Mouse (Mus musculus): ENCODE measurements around the gene Setd1b.

Setd1b gene

DNA sequence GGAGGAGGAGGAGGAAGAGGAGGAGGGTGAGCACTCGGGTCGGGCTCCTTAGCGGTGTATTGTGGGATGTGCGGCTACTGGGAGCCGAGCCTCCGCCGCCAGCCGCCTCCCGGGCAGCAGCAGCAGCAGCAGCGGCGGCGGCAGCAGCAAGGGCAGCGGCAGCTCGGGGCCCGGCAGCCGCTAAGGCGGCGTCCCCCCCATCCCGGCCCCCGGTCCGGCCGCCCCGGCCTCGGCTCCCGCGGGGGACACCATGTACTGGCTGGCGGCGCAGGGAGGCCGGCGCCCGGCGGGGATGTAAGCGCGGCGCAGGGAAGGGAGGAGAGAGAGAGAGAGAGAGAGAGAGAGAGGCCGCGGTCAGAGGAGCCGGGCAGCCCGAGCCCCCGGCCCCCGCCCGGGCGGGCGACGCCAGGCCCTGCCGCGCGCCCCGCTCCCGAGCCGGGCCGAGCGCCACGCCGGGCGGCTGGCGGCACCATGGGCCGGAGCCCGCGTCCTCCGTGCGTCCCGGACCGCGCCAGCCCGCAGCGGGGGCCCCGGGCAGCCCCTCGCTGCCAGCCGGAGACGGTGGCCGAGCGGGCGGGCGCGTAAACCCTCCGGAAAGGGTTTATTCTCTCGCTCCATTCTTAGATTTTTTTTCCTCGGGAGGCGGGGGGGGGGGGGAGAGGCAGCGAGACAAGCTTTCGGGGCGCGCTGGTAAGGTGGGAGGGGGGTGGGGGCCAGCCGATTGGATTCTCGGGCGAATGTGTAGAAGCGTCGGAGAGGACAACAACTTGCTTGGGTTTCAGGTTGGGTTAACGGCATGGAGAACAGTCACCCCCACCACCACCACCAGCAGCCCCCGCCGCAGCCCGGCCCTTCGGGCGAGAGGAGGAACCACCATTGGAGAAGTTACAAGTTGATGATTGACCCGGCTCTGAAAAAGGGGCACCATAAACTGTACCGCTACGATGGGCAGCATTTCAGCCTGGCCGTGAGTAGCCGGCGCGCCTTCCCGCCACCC is at the start of gene Setd1b:
Gene Setd1b (plus strand): TSS at position 33 of the 997 bp plus-strand sequence.
- in situ Hi-C loops (cut with MboI, MseI) = loop anchor here (10.0 kb wide), 2 partner anchors 158 to 1698 kb away; partner anchors contain the start of gene Kdm2b

DNA sequence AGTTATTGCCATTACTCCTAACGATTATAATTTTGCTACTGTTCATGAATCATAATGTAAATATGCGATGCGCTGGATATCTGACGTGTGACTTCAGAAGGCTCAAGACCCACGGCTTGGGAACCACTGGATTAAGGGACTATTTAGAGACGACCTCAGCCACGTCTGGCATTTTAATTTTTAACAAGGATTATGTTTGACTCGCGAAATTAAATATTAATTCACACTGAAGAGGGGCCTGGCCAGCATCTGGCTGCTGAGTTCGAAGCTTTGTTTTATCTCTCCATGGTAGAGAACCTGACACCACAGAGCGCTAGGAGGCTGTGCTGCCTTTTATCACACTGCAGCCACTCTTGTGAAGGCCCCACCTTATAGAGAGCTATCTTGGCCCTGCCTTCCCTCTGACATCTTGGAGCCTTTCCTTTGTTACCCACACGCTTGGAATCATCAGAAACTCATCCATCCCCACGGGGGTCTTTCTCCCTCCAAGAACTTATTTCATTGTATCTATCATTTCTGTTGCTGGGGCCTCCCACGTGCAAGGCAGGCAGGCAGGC is 48.8 kb upstream of the Setd1b start:
- in situ Hi-C loops (cut with MboI, MseI) = no loop called here

DNA sequence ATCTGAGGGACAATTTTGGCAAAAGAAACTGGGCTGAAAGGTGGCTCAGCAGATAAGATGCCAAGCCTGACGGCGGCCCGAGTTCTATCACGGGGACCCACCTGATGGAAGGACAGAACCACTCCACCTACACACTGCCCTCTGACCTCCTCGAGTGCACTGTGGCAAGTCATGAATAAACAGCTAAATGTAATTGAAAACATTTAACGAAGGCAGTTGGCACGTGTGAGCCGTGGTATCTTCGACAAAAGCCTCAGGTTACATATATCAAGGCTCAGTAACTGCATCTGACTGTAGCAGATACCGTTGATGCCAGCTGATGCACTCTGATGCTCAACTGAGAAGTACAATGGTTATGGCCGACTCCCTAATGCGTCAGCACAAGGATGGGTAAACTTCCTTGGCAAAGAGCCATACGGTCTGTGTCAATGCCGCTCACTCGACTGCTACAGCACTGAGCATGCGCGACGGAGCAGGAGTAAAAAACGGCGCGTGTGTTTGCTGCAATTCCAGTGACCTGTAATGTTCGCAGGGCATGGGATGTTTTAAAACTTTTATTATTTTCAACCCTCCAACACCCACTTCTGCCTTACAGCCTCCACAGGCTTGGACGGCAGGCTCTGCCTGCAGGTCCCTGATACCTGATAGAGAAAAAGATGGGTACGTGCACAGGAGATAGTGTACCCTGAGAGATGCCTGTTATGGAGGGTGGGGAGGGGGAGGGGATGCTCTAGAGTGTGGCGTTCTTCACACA is 47.6 kb upstream of the Setd1b start:
- in situ Hi-C loops (cut with MboI, MseI) = no loop called here

DNA sequence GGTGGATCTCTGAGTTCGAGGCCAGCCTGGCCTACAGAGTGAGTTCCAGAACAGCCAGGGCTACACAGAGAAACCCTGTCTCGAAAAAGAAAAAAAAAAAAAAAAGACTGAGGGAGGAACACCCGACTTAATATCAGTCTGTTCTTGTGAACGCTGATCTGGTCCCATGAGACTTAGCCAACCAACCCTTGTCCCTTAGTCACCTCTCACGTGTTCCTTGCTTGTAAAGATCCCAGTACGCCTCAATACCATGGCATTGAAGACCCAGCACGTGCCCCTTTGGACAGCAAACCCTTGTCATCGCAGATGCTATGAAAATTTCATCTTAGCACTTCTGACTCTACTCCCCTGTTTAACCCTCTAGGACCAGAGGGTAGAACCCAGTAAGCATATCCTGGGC is 45.7 kb upstream of the Setd1b start:
- in situ Hi-C loops (cut with MboI, MseI) = no loop called here

DNA sequence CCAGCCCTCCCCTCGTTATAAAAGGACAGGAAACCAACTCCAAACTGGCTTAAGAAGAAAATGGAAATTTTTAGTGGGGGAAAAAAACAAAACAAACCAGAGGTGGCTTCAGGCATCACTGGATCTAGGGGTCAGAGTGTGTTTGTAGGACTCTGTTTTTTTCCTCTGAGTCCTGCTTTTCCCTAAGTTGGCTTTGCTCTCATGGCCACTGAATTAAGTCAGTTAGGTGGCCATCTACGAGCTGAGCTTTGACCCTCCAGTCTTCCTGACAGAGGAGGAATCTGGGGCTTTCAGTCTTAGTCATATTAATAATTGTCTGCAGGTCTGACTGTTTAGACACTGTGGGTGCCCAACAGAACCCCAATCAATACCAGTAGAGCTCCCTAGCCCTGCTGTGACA is 43.5 kb upstream of the Setd1b start:
- in situ Hi-C loops (cut with MboI, MseI) = no loop called here

DNA sequence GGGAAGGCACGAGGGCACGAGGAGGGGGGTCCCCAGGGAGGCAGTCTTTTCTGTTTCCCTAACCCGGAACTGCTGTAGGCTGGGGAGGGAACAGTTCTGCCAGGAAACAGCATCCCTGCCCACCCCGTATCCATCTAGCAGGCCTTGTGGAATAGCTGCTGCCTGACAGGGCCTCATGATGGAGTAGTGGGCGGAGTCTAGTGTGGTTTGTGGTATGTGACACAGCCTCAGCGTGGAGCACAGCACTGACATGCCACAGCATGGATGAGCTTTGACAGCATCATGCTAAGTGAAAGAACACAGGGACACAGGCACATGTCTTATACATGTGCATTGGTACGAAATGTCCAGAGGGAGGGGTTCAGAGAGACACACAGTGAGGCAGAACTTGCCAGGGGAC is 39.6 kb upstream of the Setd1b start:
- in situ Hi-C loops (cut with MboI, MseI) = no loop called here

DNA sequence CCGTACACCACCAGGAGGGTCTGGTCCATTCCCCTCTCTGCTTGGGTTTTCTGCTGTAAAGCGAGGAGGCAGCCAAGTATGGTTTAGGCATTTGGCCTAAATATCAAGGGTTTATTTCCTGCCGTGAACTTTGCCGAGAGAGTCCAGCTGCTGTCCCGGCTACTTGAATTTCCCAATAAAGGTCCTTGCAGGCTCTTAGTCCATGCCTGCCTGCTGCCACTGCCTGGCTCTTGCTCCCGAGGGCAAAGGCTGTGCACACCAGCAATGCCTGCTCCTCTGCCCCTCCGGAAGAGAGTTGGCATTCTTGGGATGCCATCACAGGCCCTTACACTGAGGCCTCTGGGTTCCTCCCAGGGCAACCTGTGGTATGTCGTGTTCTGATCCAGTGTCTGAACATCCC is 38.4 kb upstream of the Setd1b start:
- in situ Hi-C loops (cut with MboI, MseI) = no loop called here

DNA sequence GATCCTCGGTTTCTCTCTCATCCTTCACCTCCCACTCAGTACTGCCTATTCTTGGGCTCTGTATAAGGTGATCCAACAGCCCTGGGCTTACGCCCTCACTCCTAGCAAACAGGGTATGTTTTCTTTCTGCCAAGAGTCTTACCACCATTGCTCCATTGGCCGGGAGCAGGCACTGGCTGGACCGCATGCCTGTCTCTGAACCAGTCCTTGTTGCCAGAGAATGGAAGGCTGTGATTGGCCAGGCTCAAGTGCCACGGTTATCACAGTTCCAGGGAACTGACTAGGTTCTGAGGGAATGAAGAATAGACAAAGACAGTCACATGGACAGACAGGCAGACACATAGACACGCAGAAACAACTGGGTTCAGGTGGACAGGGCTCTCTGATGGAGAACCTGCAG is 37.2 kb upstream of the Setd1b start:
- in situ Hi-C loops (cut with MboI, MseI) = no loop called here

DNA sequence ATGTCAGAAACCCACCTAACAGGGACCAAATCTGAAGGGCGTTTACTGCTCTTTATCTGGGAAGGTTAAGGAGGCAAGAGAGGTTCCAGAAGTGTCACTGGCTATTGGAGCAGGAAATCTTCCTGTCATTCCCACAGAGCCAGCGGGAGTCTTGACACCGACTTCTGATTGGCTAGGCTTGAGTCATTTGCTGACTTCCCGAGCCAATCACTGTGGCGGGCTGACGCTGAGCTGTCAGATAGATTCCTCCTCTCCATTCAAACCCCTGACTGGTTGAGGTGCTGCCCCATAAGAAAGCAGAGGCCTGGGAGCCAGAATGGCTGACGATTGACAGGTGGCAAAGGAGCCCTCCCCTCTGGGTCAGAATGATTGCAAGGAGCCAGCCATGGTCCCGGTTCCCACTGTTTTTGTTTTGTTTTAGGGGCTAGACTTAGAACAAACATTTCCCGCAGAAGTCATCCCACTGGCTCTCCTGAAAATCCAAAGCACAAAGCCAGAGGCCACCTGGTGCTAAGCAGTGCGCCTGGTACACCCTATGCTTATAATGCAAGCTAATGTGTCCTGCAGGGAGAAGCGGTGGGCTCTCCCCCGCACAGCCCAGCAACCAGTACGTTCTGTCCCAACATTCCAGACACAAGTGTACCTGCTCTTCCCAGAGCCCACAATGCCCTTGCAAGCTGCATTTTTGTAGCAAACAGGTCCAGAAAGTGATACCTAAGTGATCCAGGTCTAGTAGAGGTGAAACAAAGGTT is 32.4 kb upstream of the Setd1b start:
- in situ Hi-C loops (cut with MboI, MseI) = no loop called here

DNA sequence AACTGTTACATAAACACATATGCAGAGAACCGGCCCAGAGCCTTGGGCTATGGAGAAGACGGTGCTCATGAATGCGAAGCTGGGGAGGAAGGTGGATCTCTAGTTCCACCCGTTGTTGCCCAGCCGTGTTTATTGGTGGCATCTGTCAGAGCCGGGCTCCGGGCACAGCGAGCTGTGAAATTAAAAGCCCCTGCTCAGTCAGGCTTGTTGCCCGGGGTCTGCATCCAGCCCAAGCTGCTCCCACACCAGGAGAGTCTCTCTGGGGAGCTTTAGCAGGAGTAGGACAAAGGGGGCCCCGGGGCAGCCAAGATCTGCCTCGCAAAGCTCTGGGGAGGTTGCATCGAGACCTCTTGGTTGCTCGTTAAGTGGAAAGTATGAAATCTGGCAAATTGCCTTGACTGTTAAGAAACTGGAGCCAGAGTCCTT is 31.7 kb upstream of the Setd1b start:
- in situ Hi-C loops (cut with MboI, MseI) = no loop called here

DNA sequence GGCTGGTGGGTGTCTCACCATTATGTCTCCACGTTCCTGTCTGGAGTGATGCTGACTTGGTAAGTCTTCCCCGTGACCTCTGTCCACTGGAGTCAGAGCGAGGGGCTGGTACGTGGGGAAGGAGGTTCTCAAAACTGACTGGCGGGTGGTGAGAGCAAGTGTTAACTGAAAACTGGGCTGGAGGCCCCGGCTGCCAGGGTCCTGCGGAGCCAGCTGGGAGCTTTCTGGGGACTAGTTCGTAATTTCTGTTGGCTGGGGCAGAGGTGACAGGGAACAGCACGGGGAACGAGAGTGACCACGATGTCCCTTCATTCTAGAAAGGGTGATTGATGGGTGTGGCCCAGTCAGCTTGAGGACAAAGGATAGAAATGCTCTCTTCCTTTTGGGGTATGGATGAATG is 27.9 kb upstream of the Setd1b start:
- in situ Hi-C loops (cut with MboI, MseI) = no loop called here

DNA sequence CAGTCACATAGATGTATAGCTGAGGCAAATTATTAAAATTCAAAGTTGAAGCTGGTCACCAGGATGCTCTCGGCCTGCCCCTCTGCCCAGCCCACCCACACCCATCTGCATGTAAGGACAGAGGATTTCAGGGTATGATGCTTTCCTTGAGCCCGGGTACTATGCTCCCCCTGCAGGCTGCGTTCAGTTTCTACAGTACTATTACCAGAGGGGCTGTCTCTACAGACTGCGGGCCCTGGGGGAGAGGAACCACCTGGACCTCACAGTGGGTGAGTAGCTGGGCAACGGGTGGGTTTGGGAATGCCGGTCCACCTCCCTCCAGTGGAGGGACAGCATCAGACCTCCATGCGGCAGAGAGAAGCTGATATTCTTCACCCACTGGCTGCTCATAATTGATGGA is 27.1 kb upstream of the Setd1b start:
- in situ Hi-C loops (cut with MboI, MseI) = loop anchor here (5.0 kb wide), 1 partner anchor 38 kb away; no protein-coding TSS in a partner anchor

DNA sequence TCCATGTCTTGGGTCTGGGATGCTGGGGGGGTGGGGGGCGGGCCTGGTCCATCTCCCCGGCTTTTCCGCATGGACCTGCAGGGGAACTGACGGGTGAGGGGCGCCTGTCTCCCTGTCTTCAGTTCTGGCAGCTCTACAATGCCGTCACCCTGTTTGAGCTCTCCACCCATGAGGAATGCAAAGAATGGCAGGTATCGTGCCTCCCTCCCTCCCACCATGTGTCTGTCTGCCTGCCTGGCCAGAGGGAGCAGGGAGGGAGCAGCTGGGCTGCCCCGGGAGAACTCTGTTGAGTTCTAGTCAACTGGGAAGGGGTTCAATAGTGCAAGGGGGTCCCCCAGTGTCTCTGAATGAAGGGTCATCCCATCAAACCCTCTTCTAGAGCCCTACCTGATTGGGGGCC is 25.9 kb upstream of the Setd1b start:
- in situ Hi-C loops (cut with MboI, MseI) = loop anchor here (5.0 kb wide), 1 partner anchor 39 kb away; no protein-coding TSS in a partner anchor

DNA sequence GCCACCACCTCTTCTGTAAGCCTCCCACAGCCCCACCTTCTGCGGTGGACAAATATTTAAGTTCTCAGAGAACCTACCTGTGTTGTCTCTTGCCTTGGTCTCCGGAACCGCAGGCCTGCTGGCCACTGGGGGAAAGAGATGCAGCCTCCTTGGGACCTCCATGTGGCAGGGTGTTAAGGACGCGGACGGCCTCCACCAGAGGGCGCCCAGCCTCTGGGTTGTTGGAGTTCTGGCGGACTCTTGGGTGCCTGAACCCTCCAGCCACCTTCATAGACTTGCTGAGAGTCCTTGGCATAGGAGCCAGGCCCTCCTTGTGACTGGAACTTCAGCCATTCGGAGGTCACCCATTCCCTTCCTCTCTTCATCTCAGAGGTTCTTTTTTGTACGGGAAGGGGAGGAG is 24.7 kb upstream of the Setd1b start:
- in situ Hi-C loops (cut with MboI, MseI) = loop anchor here (5.0 kb wide), 1 partner anchor 40 kb away; no protein-coding TSS in a partner anchor

DNA sequence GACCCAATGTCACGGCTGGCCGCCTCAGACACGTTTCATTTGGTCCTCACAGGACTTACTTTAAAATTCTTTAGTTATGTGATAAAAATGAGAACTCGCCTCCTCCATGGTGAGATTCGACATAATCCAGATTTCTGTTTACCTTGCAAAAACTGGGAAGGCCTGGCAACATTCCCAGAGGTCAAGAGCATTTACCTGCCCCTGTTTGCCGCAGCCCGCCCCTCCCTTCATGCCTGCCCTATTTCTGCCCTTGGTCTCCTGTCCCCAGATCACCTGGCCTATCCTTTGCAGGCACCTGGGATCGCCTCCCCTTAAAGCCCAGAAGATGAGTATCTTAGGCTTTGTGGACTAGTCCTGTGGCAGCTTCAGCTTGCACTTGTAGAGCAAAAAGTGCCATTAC is 24.2 kb upstream of the Setd1b start:
- in situ Hi-C loops (cut with MboI, MseI) = loop anchor here (5.0 kb wide), 1 partner anchor 40 kb away; no protein-coding TSS in a partner anchor

DNA sequence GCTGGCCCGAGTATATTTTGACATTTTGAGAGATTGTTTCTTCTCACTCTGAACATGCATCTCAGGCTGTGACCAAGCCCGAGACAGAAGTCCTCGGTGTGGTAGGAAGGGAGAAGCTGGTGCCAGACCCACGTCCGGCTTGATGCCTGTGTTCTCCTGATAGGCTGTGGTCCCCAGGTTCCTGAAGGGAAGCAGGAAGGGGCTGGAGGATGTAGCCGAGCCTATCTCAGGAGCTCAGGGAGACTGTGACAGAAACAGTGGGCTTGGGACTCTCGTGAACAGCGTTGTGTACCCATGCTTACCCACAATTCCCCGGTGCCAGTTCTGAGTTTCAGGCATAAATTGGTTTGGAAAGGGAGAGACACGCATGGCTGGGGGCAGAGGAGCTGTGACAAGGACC is 23.2 kb upstream of the Setd1b start:
- in situ Hi-C loops (cut with MboI, MseI) = loop anchor here (5.0 kb wide), 1 partner anchor 42 kb away; no protein-coding TSS in a partner anchor

DNA sequence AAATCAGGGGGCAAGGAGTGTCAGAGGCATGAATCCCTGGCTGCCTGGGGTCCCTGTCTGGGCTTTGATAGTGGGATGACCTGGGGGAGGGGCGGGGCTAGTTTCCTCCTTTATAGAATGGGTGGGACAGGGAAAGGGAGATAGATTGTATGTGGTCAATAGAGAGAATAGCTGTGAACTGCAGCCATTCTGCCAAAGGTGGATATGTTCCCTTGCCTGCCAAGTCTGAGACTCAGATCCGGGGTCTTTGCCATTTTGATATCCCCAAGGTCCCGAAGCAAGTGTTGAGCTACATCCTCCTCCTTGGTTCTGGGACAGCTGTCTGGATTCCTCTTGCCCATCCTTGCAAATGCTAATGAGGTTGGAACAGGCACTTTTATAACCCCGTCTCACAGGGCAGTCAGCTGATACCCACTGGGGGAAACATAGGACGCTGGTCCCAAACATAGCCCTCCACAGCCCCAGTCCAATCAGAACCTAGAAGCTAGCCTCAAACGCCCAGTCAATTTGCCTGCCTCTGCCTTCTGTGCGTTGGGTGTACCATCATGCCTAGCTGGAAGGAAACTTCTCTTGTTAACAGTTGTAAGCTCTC is 21.3 kb upstream of the Setd1b start:
- in situ Hi-C loops (cut with MboI, MseI) = loop anchor here (5.0 kb wide), 1 partner anchor 52 kb away; no protein-coding TSS in a partner anchor

DNA sequence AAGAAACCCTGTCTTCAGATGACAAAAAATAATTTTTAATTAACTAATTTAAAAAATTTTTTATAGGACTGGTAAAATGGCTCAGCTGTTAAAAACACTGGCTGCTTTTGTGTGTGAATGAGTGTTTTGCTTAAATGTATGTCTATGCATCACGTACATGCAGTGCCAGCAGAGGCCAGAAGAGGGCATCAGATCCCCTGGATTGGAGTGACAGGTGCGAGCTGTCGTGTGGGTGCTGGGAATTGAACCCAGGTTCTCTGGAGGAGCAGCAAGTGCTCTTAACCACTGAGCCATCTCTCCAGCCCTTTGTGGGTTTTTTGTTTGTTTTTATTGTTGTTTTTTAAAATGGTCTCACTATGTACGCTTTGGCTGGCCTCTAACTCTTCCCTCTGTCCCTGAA is 19.8 kb upstream of the Setd1b start:
- in situ Hi-C loops (cut with MboI, MseI) = loop anchor here (5.0 kb wide), 1 partner anchor 50 kb away; no protein-coding TSS in a partner anchor

DNA sequence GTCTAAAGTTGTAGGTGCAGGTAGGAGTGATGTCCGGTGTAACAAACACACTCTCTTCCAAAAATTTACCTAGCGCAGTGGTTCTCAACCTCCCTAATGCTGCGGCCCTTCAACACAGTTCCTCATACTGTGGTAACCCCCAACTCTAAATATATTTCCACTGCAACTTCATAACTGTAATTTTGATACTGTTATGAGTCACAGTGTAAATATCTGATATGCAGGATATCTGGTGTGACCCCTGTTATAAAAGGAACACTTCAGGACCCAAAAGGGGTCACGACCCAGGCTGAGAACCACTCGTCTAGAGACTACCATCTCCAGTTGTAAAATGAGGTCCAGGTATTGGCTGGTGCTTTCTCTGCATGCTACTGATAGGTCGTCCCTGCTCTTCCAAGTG is 16.9 kb upstream of the Setd1b start:
- in situ Hi-C loops (cut with MboI, MseI) = no loop called here

DNA sequence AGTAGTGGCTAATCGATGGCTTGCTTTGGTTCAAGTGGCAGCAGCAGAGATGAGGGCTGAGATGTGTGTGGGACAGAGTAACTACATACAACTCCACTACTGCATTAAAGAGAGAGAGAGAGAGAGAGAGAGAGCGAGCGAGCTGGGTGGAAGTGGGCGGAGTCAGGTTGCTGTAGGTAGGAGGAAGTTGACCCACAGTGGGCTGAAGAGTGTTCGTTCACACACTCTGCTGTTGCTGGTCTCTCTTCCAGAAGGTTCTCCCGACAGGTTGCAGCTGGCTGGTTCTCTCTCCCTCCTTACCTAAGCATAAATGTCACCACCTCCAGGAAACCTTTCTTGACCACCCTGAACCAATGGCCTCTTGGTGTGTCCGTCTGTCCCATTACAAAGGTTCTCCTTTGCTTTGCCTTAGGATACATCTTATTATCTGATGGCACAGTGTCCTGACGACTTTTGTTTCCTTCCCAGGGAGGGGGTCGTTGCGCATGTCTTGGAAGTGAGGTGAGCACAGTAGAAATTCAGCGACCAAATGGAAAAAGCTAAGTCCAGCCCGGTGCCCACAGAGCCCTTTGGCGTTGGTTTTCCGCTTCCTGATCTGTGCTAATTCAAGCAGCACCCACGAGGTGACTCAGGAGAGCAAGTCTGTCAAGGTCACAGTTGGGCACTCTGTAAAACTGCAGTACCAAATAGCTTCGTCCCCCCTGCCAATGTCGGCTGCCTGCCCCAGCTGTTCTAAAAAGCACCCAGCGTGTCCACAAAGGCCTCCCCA is 16.2 kb upstream of the Setd1b start:
- in situ Hi-C loops (cut with MboI, MseI) = no loop called here

Data from T-helper 1 cell (primary cell).